Mouse (Mus musculus) hindbrain, embryonic 11.5 days (tissue): ENCODE results near the gene Fcho2. TPM values are rescaled to one million over a fixed set of nuclear protein-coding genes. Genes with fewer than 3 reads are reported as not detected.
"Not testable (repeated sequence)": the region's sequence is repeated elsewhere in the genome, so short reads cannot be mapped to it uniquely, and the experiment has no call there.

Source experiments
- ATAC-seq: fragments of 200-750 bp; cut with Nextera tagmentation; 2 replicates; pipeline ENCODE4 v1.8.0; 2017; ENCODE audit warnings: mild to moderate bottlenecking, moderate TSS enrichment, moderate library complexity; ENCODE audit not compliant: low FRiP score
- DNase-seq: peaks from one replicate; pipeline ENCODE4 v3.0.0-alpha.2; 2015; ENCODE audit warnings: low spot score
- H3K27ac ChIP-seq: fragments of 300-500 bp; sonication (generic); 2 replicates; pipeline ENCODE4 v1.5.1; 2014; ENCODE audit warnings: mild to moderate bottlenecking, low read depth, low read length
- H3K27me3 ChIP-seq: fragments of 300-500 bp; sonication (generic); 2 replicates; pipeline ENCODE4 v1.6.1; 2014; ENCODE audit warnings: mild to moderate bottlenecking, low read length, moderate library complexity, mixed read lengths; ENCODE audit not compliant: control insufficient read depth, insufficient read depth
- H3K36me3 ChIP-seq: fragments of 300-500 bp; sonication (generic); 2 replicates; pipeline ENCODE4 v1.6.1; 2014; ENCODE audit warnings: mild to moderate bottlenecking, low read length, moderate library complexity, mixed read lengths; ENCODE audit not compliant: control insufficient read depth, insufficient read depth
- H3K4me1 ChIP-seq: fragments of 300-500 bp; sonication (generic); replicated peaks from 2 replicates; pipeline ENCODE4 v1.6.1; 2014; ENCODE audit warnings: low read length, mixed read lengths; ENCODE audit not compliant: control insufficient read depth, insufficient read depth
- H3K4me2 ChIP-seq: fragments of 300-500 bp; sonication (generic); replicated peaks from 2 replicates; pipeline ENCODE4 v1.6.1; 2014; ENCODE audit warnings: mild to moderate bottlenecking, low read depth, low read length
- H3K4me3 ChIP-seq: fragments of 300-500 bp; sonication (generic); 2 replicates; pipeline ENCODE4 v1.5.1; 2014; ENCODE audit warnings: low read depth, low read length
- H3K9ac ChIP-seq: fragments of 300-500 bp; sonication (generic); 2 replicates; pipeline ENCODE4 v1.6.1; 2014; ENCODE audit warnings: low read depth, low read length
- H3K9me3 ChIP-seq: fragments of 300-500 bp; sonication (generic); 2 replicates; pipeline ENCODE4 v1.6.1; 2016; ENCODE audit warnings: low read length; ENCODE audit not compliant: control insufficient read depth
- WGBS: fragments of 180-500 bp; shearing (Covaris S2); extraction: QIAGEN DNeasy Blood & Tissue Kit; methylation state at CpG from one replicate; pipeline ENCODE4 v1.1.7; 2014; 5-methylcytosine and 5-hydroxymethylcytosine counted together
- polyA plus RNA-seq: library from polyadenylated mRNA; unstranded; fragments of >200 nt; fragmentation: Nextera tagmentation; extraction: Ambion mirVana; gene quantifications from 2 replicates; pipeline ENCODE4 v1.2.1, GENCODE M21; 2014

Fcho2 gene
- polyA plus RNA-seq, 1 experiment from 2014 or later = 35.5 TPM

GRCm38 (mm10) chr13:98829026-98829425, 13.8 kb upstream of the Fcho2 start:
- not testable (repeated sequence) for H3K9me3 ChIP-seq, H3K4me1 ChIP-seq, ATAC-seq, H3K4me2 ChIP-seq, DNase-seq, H3K9ac ChIP-seq, H3K27me3 ChIP-seq, H3K4me3 ChIP-seq, H3K27ac ChIP-seq, H3K36me3 ChIP-seq
- 94% methylated on average over 6 of the region's 6 CpGs for WGBS

- no peak overlapping the region for H3K27ac ChIP-seq
- no peaks in the 10 kb centered on the region for H3K4me1 ChIP-seq
- no peak overlapping the region for H3K4me2 ChIP-seq
- H3K9me3 ChIP-seq = no peaks in the 10 kb centered on the region
- no peaks in the 10 kb centered on the region for H3K27me3 ChIP-seq
- DNase-seq (no peak), ATAC-seq (no peak)
- no peaks in the 10 kb centered on the region for H3K36me3 ChIP-seq
- WGBS = 91% methylated on average over 4 of the region's 4 CpGs
- no peak overlapping the region for H3K4me3 ChIP-seq
- no peak overlapping the region for H3K9ac ChIP-seq
Observed at GRCm38 (mm10) chr13:98825574-98825973, 10.3 kb upstream of the Fcho2 start.

- no peak for ATAC-seq
- WGBS = 78% methylated on average over 2 of the region's 2 CpGs
Observed at GRCm38 (mm10) chr13:98819094-98819493, 3.8 kb upstream of the Fcho2 start.

GRCm38 (mm10) chr13:98818205-98818604, 3.0 kb upstream of the Fcho2 start:
- ATAC-seq (no peak), DNase-seq (no peak)
- H3K27me3 ChIP-seq = no peaks in the 10 kb centered on the region
- no peak overlapping the region for H3K9ac ChIP-seq
- H3K4me1 ChIP-seq = no peaks in the 10 kb centered on the region
- H3K9me3 ChIP-seq = no peaks in the 10 kb centered on the region
- H3K4me3 ChIP-seq = no peak overlapping the region
- no peaks in the 10 kb centered on the region for H3K36me3 ChIP-seq
- WGBS = 70% methylated on average over 4 of the region's 4 CpGs
- H3K4me2 ChIP-seq = no peak overlapping the region
- no peak overlapping the region for H3K27ac ChIP-seq

More at GRCm38 (mm10) chr13:98819094-98819493, 3.8 kb upstream of the Fcho2 start:
- Histone ChIP-seq H3K27ac (no peak overlapping the region), H3K9ac (no peak overlapping the region), H3K4me1 (no peaks in the 10 kb centered on the region), H3K9me3 (no peaks in the 10 kb centered on the region), H3K4me3 (no peak overlapping the region), H3K4me2 (no peak overlapping the region), H3K27me3 (no peaks in the 10 kb centered on the region), H3K36me3 (no peaks in the 10 kb centered on the region)
- DNase-seq = no peak

DNA sequence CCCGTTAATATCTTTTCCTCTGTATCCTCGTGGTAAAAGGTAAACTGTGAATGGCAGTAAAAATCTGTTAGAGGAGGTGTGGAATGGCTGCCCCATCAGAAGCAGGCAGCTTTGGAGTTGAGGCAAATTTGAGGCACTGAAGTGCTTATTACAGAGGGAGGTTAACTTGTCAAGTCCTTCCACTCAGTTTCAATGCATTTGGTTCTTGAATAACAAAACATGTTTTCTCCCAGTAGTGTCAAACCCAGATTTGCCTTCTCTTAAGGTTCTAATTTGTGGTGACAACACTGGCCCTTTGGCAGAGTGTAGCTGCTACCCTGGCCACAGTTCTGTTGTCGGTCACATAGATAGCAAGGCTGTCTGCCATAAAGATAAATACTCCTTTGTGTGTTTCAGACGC, 2.5 kb upstream of the Fcho2 start:
- H3K9me3 ChIP-seq = no peaks in the 10 kb centered on the region
- no peak overlapping the region for H3K9ac ChIP-seq
- no peaks in the 10 kb centered on the region for H3K27me3 ChIP-seq
- DNase-seq (no peak), ATAC-seq (no peak)
- no peak overlapping the region for H3K4me3 ChIP-seq
- no peaks in the 10 kb centered on the region for H3K36me3 ChIP-seq
- no peaks in the 10 kb centered on the region for H3K4me1 ChIP-seq
- H3K4me2 ChIP-seq = no peak overlapping the region
- WGBS = 61% methylated on average over 4 of the region's 4 CpGs
- no peak overlapping the region for H3K27ac ChIP-seq

- ATAC-seq = not testable (repeated sequence)
Observed at GRCm38 (mm10) chr13:98816981-98817660, 1.9 kb upstream of the Fcho2 start.

GRCm38 (mm10) chr13:98816571-98816970, 1.3 kb upstream of the Fcho2 start:
- Histone ChIP-seq H3K4me1 (no peaks in the 10 kb centered on the region), H3K27ac (no peak overlapping the region), H3K9ac (no peak overlapping the region), H3K27me3 (no peaks in the 10 kb centered on the region), H3K9me3 (no peaks in the 10 kb centered on the region), H3K4me2 (no peak overlapping the region), H3K4me3 (no peak overlapping the region), H3K36me3 (no peaks in the 10 kb centered on the region)
- ATAC-seq (no peak), DNase-seq (no peak)
- 81% methylated on average over 9 of the region's 9 CpGs for WGBS

More at GRCm38 (mm10) chr13:98816981-98817660, 1.9 kb upstream of the Fcho2 start:
- H3K27ac ChIP-seq, H3K4me2 ChIP-seq, DNase-seq, H3K27me3 ChIP-seq, H3K9ac ChIP-seq, H3K9me3 ChIP-seq, H3K36me3 ChIP-seq, H3K4me3 ChIP-seq, H3K4me1 ChIP-seq: not testable (repeated sequence)
- WGBS = 75% methylated on average over 4 of the region's 4 CpGs

- H3K9me3 ChIP-seq = no peaks in the 10 kb centered on the region
- under 1% methylated on average over 46 of the region's 81 CpGs for WGBS
Observed at GRCm38 (mm10) chr13:98814275-98815040, 791 bp downstream of the Fcho2 start.

More at GRCm38 (mm10) chr13:98814275-98815040, 791 bp downstream of the Fcho2 start:
- H3K9ac ChIP-seq = peak overlapping the region; percentile 93
- peak overlapping the region; percentile 54 for H3K4me2 ChIP-seq
- no peaks in the 10 kb centered on the region for H3K27me3 ChIP-seq
- H3K4me1 ChIP-seq = no peaks in the 10 kb centered on the region
- H3K4me3 ChIP-seq = peak overlapping the region; percentile 89
- H3K27ac ChIP-seq = peak overlapping the region; percentile 96
- ATAC-seq (peak; percentile 69), DNase-seq (peak; percentile 71)
- no peaks in the 10 kb centered on the region for H3K36me3 ChIP-seq
